Mouse (Mus musculus): Measurements from ENCODE around the gene Slc28a3. TPM values are rescaled to one million over a fixed set of nuclear protein-coding genes. Genes with fewer than 3 reads are reported as not detected.
A peak's percentile ranks its signal among the peaks of the same experiment; 100 is the strongest.

Slc28a3 gene
- total RNA-seq, 2 experiments from 2014 or later, result not detected

GRCm38 (mm10) chr13:58566181-58566580, 44.5 kb downstream of the Slc28a3 start:
- no peak for DNase-seq (ENCODE audit: low spot score in 2 of 2)

GRCm38 (mm10) chr13:58560497-58561138, 50.1 kb downstream of the Slc28a3 start:
- DNase-seq (ENCODE audit: low spot score in 2 of 2), result no peak

- DNase-seq (ENCODE audit: low spot score in 2 of 2), result no peak
Measured at GRCm38 (mm10) chr13:58558216-58558615, 52.5 kb downstream of the Slc28a3 start.

- no peak for DNase-seq (ENCODE audit: low spot score in 2 of 2)
Measured at GRCm38 (mm10) chr13:58556018-58556417, 54.7 kb downstream of the Slc28a3 start.

- DNase-seq (ENCODE audit: low spot score in 2 of 2), result no peak
Measured at GRCm38 (mm10) chr13:58555561-58555960, 55.1 kb downstream of the Slc28a3 start.

- DNase-seq (ENCODE audit: low spot score in 2 of 2), result no peak
Measured at GRCm38 (mm10) chr13:58551924-58552323, 58.8 kb downstream of the Slc28a3 start.

GRCm38 (mm10) chr13:58547570-58547969, 63.1 kb downstream of the Slc28a3 start:
- no peak for DNase-seq (ENCODE audit: low spot score in 2 of 2)

GRCm38 (mm10) chr13:58543688-58544408, 66.8 kb downstream of the Slc28a3 start:
- DNase-seq (ENCODE audit: low spot score in 2 of 2), result no peak

- DNase-seq (ENCODE audit: low spot score in 2 of 2), result peak; percentile 78 to 84
Measured at GRCm38 (mm10) chr13:58543066-58543465, 67.6 kb downstream of the Slc28a3 start.

- DNase-seq (ENCODE audit: low spot score in 2 of 2), result no peak
Measured at GRCm38 (mm10) chr13:58542601-58543041, 68.1 kb downstream of the Slc28a3 start.

- DNase-seq (ENCODE audit: low spot score in 2 of 2), result no peak
Measured at GRCm38 (mm10) chr13:58542167-58542566, 68.5 kb downstream of the Slc28a3 start.

- DNase-seq (ENCODE audit: low spot score in 2 of 2), result no peak
Measured at GRCm38 (mm10) chr13:58541620-58542019, 69.1 kb downstream of the Slc28a3 start.

- no peak for DNase-seq (ENCODE audit: low spot score in 2 of 2)
Measured at GRCm38 (mm10) chr13:58538966-58539365, 71.7 kb downstream of the Slc28a3 start.

GRCm38 (mm10) chr13:58538366-58538765, 72.3 kb downstream of the Slc28a3 start:
- no peak for DNase-seq (ENCODE audit: low spot score in 2 of 2)

- no peak for DNase-seq (ENCODE audit: low spot score in 2 of 2)
Measured at GRCm38 (mm10) chr13:58537916-58538233, 72.8 kb downstream of the Slc28a3 start.

- DNase-seq (ENCODE audit: low spot score in 2 of 2), result no peak
Measured at GRCm38 (mm10) chr13:58537232-58537915, 73.3 kb downstream of the Slc28a3 start.

- DNase-seq (ENCODE audit: low spot score in 2 of 2), result no peak
Measured at GRCm38 (mm10) chr13:58536466-58537231, 74.0 kb downstream of the Slc28a3 start.

- no peak for DNase-seq (ENCODE audit: low spot score in 2 of 2)
Measured at GRCm38 (mm10) chr13:58535321-58535720, 75.4 kb downstream of the Slc28a3 start.

- DNase-seq (ENCODE audit: low spot score in 2 of 2), result no peak
Measured at GRCm38 (mm10) chr13:58534861-58535260, 75.8 kb downstream of the Slc28a3 start.

- no peak for DNase-seq (ENCODE audit: low spot score in 2 of 2)
Measured at GRCm38 (mm10) chr13:58534216-58534841, 76.3 kb downstream of the Slc28a3 start.

- no peak for DNase-seq (ENCODE audit: low spot score in 2 of 2)
Measured at GRCm38 (mm10) chr13:58524581-58524980, 86.1 kb downstream of the Slc28a3 start.
